Mouse (Mus musculus) v-Abl transformed pro-B cells (cell line): ENCODE data around the gene Prpf4.

Source experiments
- in situ Hi-C, 2 experiments: fragments of 400-800 bp; cut with MboI; formaldehyde crosslinking; loops; one replicate each; pipeline ENCODE4 v1.15.1; 2025; ENCODE audit not compliant: unreplicated experiment in 2 of 2

The Prpf4 gene

DNA sequence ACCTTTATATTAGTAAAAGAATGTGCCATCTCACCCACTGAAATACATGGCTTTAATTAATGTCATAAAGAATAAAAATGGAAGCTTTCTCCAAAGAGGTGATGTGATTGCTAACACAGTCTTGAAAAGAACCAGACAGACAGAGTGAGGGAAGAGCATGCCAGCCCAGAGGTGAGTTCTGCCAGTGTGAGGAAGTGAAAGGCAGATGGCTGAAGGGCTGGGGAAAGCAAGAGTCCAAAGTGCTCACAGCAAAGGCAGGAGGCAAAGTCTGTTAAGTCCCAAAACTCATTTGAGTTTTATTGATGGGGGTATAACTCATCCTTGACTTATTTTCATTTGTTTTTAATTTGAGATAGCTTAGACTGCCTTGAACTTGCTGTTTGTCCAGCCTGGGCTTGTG is 22.1 kb downstream of the Prpf4 start:
- in situ Hi-C loops: no loop called here

DNA sequence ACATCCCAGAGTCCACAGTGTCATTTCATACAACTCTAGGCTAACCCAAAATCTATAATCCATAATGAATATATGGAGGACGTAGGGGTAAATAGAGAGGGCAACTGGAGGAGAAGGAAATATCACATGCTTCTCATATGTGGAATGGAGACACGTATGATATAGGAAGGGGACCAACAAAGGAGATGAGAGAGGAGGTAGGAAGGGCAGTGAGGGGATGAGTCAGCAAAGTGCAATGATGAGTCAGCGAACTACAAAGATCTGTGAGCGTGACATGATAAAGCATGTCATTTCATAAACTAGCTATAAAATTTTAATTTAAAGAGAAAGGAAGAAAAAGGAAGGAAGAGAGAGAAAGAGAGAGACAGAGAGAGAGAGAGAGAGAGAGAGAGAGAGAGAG is 22.9 kb downstream of the Prpf4 start:
- in situ Hi-C loops: no loop called here

DNA sequence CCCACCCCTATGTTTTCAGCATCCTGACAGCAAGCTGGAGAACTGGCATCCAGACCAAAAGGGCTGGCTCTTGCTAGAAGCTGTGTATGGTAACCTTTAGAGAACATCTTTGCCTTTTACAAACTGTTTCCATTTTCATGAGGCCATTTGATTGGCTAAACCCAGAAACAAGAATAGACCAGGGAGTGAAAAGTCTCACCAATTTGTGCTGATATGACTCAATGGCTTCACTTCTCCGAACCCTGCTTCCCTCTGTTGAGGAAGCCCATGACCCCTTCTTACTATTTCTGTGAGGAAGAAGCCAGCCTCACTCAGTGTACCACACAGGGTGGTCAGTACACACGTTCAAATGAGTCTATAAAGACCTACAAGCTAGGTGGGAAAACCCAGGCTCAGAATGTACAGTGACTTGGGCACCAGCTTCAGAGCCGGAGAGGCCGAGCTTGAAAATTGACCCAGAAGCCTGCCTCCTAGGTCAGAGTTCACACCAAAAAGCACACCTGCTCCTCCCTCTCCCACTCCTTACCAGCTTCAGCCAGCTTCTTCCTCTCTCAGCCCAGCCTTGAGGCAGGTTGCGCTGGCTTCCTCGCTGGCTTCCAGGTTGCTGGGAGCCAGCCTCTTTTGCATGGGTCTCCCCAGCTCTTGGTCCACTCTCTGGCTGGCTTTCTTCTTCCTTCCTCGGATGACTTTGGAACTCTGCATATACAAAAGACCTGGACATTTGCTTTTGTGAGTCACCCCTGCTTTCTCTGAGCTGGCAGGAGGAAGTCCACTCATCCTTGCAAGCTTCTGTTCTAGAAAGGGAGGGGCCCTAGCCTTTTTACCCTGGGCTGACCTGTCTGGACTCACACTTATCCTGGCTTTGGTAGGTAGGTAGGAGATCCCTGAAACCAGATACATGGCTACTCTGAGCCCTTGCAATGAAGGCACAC is 25.6 kb downstream of the Prpf4 start:
- in situ Hi-C loops: no loop called here

DNA sequence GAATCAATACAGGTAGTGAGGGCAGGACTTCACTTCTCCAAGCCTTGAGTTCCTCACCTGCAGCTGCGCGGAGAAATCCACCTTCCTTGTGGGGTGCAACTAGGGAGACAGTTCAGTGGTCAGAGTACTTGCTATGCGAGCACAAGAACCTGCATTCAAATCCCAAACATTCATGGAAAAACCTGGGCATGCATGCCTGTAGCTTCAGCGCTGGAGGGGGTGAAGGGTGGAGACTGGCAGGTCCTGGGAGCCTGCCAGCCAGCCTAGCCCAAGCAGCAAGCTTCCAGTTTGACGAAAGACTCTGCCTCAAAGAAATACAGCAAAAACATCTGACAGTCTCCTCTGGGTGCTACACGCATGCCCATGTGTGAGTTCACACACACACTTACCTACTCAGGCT is 26.5 kb downstream of the Prpf4 start, which contains the start of gene Rnf183:
Rnf183 (minus strand) TSS at position 172 of the 400 bp plus-strand sequence.
- in situ Hi-C loops: no loop called here

DNA sequence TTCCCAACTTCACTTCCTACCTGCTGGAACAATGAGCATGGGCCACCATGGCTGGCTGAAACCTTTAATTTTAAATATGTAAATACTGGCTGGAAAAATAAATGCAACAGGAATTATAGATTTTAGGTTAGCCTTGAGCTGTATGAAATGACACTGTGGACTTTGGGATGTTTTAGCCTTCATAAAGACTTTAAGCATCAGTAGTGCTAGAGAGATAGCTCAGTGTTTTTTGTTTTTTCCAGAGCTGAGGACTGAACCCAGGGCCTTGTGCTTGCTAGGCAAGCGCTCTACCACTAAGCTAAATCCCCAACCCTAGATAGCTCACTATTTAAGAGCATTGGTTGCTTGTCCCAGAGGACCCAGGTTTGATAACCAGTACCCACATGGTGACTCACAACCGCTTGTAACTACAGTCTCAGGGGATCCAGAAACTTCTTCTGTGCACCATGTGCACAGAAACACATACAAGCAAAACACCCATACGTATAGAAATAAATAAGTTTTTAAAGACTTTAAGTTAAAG is 28.7 kb downstream of the Prpf4 start:
- in situ Hi-C loops: no loop called here

DNA sequence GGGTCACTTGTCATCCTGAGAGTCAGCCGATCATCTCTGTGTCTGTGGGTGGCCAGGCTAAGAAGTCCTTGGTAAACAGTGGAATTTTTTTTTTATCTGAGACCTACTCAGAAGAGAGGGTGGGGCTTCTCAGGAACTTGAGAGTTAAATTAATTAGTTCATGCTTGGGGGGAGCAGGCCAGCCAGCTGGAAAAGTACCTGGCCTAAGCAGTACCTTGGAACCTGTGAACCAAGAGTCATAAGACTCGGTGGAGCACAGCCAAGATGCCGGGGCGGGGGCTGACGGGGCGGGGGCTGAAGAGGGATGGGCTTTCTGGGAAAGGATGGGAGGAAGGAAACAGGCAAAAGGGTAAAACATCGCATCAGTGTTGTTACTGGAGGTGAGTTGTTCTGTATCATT is 29.3 kb downstream of the Prpf4 start:
- in situ Hi-C loops: no loop called here

DNA sequence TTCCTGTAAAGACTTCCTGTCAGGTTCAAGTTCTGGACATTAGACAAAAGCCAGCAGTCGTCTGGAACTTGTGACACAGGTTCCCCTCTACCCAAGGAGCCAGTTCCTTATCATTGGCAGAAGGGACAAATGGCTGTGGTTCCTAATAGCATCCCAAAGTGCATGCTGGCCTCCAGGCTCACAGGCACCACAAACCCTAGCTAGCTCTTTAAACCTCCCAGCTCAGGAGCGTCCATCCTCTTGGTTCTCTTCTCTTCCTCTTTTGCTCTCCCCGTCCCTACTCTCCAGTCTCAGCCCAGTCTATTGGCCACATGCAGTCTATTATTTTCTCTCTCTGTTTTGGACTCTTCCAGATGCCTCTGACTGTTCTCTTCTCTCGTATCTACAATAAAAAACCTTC is 31.2 kb downstream of the Prpf4 start:
- in situ Hi-C loops: no loop called here

DNA sequence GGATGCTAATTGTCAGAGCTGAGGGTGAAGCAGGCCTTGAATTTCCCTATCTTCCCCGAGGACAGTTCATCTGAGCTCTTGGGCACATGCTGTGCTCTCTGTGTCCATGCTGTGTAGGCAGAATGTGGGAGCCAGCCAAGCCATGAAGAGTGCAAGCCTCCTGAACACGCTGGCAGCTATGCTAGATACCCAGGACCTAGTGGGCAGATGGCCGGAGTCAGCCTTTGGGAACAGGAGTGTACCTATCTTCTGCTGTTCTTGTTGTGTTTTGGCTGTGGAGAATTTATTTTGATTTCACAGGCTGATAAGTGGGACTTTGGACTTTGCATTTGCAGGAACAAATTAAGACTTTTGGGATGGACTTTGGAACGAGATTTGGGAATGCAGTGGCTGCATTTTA is 31.9 kb downstream of the Prpf4 start:
- in situ Hi-C loops: no loop called here

DNA sequence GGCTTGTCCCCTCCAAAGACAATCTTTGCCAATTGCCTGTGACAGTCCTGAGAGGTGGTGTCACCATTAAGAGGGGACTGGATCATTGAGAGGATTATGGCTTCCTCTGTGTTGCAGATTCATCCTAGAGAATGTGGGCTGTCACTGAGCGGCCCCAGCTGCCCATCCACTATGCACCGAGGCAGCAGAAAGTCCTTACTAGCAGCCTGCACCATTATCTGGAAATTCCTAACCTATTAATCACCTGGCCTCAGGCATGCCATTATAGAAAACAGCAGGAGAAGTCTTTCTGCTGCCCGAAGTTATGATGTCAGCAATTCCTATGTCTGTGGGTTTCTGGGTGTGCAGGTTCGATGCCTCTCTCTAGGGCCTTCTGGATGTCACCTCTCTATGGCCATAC is 32.4 kb downstream of the Prpf4 start:
- in situ Hi-C loops: no loop called here

DNA sequence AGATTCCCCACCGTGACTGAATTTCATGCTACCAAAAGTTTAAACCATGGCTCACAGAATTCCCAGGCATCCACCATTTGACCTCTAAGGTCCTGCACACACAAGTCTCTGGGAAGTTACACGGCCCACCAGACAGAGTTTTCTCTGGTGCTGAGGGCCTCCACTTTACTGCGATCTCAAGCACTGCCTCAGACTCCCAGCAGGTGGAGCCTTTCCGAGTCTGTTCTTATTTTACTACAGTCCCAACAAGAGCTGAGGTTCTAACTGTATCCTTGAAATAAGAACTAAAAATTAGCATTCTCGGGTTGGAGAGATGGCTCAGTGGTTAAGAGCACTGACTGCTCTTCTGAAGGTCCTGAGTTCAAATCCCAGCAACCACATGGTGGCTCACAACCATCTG is 46.4 kb downstream of the Prpf4 start:
- in situ Hi-C loops: no loop called here

DNA sequence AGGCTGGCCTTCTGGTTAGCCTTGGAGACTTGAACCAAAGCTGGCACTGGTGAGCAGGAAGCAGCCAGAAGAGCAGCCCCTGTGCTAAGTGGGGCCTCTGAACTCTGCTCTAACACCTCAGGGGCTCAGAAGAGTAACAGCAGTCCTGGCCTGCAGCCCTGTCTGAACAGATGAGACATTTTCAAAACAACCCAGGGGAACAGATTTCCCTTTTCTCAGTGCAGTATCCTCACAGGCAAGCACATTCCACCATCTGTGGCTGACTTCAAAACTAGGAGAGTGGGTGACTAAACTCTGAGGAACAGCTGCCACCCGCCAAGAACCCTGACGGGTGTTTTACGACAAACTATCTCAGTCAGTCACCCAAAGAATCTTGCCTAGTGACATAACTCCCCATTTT is 50.5 kb downstream of the Prpf4 start:
- in situ Hi-C loops: no loop called here

DNA sequence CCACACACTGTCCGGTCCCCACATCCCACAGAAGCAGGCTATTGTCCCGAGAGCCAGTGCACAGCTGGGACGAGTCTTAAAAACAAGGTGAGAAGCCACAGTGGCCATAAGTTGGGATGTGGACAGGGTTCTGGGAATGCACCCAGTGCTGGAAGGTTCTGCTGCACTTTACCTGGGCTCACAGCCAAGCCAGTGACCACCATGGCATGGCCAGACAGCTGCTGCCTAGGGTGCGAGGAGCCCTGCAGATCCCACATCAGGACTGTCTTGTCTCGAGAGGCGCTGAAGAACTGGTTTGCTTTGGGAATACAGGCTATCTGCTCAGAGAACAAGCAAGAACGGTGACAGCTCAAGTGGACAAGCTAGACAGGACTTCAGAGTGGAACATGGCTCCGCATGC is 51.8 kb downstream of the Prpf4 start:
- in situ Hi-C loops: no loop called here

DNA sequence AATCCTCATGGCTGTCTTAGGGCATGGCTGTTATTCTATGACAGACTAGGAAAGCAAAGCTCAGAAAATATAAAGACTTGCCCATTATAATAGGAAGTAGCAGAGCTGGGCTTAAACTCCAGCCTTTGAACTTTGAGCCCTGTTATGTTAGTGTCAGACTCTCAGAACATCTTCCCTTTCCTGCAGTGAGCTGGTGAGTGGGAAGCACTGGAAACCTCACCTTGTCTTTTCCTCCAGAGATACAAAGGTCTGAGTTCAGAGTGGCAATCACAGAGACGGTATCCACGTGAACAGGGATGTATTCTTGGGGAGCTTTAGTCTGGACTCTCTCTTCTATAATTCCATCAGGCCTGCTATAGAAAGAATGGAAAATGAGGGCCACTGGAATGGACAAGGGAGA is 54.5 kb downstream of the Prpf4 start:
- in situ Hi-C loops: no loop called here

DNA sequence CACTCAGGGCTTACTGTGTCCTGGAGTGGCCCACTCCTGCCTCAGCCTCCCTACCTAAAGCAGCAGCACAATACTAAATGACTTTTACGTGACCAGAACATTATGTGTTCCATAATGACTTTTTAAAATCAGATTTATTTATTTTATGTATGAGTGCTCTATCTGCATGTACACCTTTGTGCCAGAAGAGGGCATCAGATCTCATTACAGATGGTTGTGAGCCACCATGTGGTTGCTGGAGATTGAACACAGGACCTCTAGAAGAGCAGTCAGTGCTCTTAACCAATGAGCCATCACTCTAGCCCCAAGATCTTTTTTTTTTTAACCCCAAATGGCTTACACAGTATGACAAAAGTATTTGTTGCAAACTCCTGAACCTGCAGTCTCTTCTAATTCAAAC is 59.6 kb downstream of the Prpf4 start:
- in situ Hi-C loops: no loop called here

DNA sequence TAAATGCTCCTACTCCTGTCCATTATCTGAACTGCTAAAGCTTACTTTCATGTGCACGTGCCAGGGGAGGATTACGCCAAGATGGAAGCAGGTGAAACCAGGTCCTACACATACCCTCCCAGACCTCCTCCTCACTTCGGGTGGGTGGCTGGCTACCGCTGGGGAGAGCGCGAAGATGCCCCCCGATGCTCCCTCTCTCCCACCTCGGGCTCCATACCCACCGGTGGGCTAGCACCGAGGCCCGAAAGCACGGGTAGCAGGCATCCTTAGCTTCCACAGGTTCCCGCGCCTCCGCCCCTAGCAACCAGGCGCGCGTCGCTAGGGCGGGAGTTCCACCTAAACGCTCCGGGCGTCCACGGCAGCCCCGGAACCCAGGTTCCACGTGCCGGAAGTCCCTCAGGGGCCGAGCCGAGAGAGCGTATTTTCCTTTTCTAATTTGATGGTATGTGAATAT is 62.0 kb downstream of the Prpf4 start, which contains the start of gene Wdr31:
Wdr31 (minus strand) TSS at position 299 of the 454 bp plus-strand sequence.
- in situ Hi-C loops: no loop called here

DNA sequence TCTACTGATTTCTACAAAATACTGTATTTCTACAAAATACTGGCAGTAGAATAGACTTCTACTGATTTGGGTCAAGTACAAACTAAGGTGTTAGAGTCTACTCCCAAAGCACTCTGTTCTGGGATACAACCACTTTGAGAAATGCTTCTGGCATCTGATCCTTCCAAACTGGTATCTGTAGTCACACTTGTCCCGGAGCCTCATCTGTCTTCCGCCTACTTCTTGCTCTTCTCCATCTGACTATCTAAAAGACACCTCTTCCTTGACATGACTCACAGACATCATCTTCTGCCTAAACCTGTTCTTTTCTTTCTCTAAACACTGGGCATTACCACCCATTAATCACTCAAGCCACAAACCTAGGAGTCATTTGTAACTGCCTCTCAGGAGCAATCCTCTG is 63.5 kb downstream of the Prpf4 start:
- in situ Hi-C loops: no loop called here

DNA sequence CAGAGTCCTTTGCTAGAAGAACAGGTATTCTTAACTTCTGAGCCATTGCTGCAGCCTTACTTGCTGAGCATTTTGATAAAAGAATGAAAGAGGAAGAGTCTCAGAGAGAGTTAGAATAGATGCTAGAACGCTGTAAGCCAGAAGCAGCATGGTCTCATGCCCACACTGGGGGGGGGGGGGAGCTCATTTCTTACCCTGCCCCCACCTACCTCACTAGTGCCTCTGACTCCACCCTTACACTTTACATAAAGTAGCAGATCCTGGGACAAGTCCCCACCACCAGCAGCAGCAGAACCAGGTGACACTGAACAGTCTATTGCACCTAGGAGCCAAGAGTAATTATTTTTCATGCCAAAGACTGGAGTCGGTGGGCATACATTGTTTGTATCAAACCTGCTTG is 66.5 kb downstream of the Prpf4 start:
- in situ Hi-C loops: no loop called here

DNA sequence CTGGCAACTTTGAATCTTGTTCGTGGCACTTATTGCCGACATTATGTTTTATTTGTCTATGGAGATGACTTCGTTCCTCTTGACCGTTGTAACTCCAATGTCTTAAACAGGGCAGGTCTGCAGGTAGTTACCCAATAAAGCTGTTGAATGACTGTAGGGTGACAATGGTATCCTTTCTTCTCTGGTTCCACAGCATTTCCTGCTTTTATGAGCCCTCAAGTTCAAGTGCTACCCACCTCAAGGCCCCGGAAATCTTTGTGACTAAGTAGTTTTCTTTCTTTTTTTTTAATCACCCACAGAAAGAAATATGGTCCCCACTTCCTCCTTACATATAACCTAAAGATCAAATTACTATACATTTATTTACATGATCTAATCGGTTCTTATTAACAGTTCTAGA is 67.2 kb downstream of the Prpf4 start:
- in situ Hi-C loops: no loop called here
